Mouse (Mus musculus) intestine, embryonic 15.5 days (tissue): Measurements from ENCODE around the gene Olfr286. TPM values are rescaled to one million over a fixed set of nuclear protein-coding genes. Genes with fewer than 3 reads are reported as not detected.

Experiments
- ATAC-seq: fragments of 200-750 bp; cut with Nextera tagmentation; 2 replicates; pipeline ENCODE4 v1.8.0; 2017; ENCODE audit warnings: moderate TSS enrichment, moderate library complexity
- H3K27ac ChIP-seq: fragments of 300-500 bp; sonication (generic); 2 replicates; pipeline ENCODE4 v1.5.1; 2015; ENCODE audit warnings: mild to moderate bottlenecking, inconsistent platforms
- H3K27me3 ChIP-seq: fragments of 300-500 bp; sonication (generic); replicated peaks from 2 replicates; pipeline ENCODE4 v1.6.1; 2015; ENCODE audit warnings: inconsistent platforms
- H3K36me3 ChIP-seq: fragments of 300-500 bp; sonication (generic); 2 replicates; pipeline ENCODE4 v1.6.1; 2015; ENCODE audit warnings: inconsistent platforms
- H3K4me1 ChIP-seq: fragments of 300-500 bp; sonication (generic); replicated peaks from 2 replicates; pipeline ENCODE4 v1.6.1; 2015; ENCODE audit warnings: inconsistent platforms
- H3K4me2 ChIP-seq: fragments of 300-500 bp; sonication (generic); replicated peaks from 2 replicates; pipeline ENCODE4 v1.6.1; 2015; ENCODE audit warnings: mild to moderate bottlenecking, inconsistent platforms
- H3K4me3 ChIP-seq: fragments of 300-500 bp; sonication (generic); replicated peaks from 2 replicates; pipeline ENCODE4 v1.5.1; 2015; ENCODE audit warnings: inconsistent platforms
- H3K9ac ChIP-seq: fragments of 300-500 bp; sonication (generic); 2 replicates; pipeline ENCODE4 v1.6.1; 2015; ENCODE audit warnings: inconsistent platforms
- H3K9me3 ChIP-seq: fragments of 300-500 bp; sonication (generic); 2 replicates; pipeline ENCODE4 v1.6.1; 2016; ENCODE audit warnings: inconsistent platforms
- WGBS: fragments of 180-500 bp; shearing (Covaris S2); methylation state at CpG from one replicate; pipeline ENCODE4 v1.1.7; 2015; 5-methylcytosine and 5-hydroxymethylcytosine counted together
- polyA plus RNA-seq: library from polyadenylated mRNA; unstranded; fragments of >200 nt; fragmentation: Nextera tagmentation; extraction: Ambion mirVana; gene quantifications from 2 replicates; pipeline ENCODE4 v1.2.1, GENCODE M21; 2015

The Olfr286 gene
- not detected in 2 replicates for polyA plus RNA-seq

DNA sequence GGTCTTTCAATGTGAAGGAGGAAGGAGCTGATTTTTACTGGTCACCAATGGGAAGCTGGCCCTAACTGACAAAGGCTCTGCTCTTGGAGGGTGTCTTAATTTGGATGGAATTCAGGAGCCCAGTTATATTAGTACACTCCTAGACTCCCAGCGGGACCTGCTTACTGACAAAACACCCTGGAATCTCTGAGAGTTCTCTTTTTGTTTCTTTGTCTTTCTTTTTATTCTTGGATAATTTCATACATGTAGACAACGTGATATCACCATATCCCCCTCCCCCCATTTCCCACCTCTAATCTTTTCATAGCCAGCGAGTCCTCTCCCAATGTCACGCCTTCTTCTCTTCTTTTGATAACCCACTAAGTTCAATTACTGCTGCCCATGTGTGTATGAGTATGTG, at the start of gene Olfr286:
Gene Olfr286, minus strand, starts transcription at position 101 of the 400 bp plus-strand sequence.
- 82% methylated on average over 4 of the region's 4 CpGs for WGBS

DNA sequence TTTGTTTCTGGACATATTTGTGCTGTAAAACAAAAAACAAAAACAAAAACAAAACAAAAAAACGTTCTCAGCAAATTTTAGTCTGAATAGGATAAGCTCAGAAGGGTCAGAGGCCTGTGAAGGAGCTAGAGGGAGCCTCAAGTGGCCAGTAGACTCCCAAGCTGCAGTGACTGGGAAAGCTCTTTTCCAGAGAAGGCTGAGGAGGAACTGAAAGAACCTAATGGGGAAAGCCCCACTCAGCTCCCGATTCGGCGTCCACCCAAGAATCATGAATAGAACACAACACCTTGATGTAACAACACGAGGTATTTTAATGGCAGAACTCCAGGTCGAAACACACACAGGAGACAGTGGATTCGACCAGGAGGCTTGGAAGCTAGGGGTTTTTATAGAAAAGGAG, 23.5 kb upstream of the Olfr286 start:
- Histone ChIP-seq H3K36me3 (no peaks in the 10 kb centered on the region), H3K27me3 (no peaks in the 10 kb centered on the region), H3K4me3 (no peak overlapping the region), H3K4me1 (no peaks in the 10 kb centered on the region), H3K4me2 (no peak overlapping the region), H3K27ac (no peak overlapping the region), H3K9ac (no peak overlapping the region), H3K9me3 (no peaks in the 10 kb centered on the region)
- no peak for ATAC-seq
- 88% methylated on average over 7 of the region's 7 CpGs for WGBS

More for the DNA sequence above, at the start of gene Olfr286:
- Histone ChIP-seq H3K9ac (no peak within 1 kb of the TSS), H3K27ac (no peak within 1 kb of the TSS), H3K4me1 (no peaks in the 10 kb centered on the region), H3K9me3 (no peaks in the 10 kb centered on the region), H3K36me3 (no peaks in the 10 kb centered on the region), H3K4me3 (no peak within 1 kb of the TSS), H3K4me2 (no peak within 1 kb of the TSS), H3K27me3 (no peaks in the 10 kb centered on the region)
- no peak for ATAC-seq

DNA sequence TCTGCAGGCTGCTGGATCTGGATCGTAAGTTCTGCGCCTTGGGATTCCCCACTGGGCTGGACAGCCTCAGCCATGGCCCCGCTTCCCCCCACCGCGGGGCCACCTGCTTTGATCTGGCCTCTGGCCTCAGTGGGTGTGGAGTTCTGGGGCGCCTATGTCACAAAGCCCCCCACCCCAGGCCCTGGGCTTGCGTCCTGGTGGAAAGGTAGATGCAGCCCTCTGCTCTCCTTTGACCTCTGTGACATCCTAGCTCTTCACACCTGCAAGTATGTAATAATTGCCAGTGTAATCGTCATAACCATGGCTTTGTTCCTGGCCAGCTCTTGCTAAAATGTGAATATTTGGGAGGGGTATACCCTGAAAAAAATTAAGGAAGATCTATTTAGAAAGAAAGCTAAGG, 22.9 kb upstream of the Olfr286 start, which contains the start of gene H1fnt:
Gene H1fnt, minus strand, starts transcription at position 101 of the 400 bp plus-strand sequence.
- Histone ChIP-seq H3K36me3 (no peaks in the 10 kb centered on the region), H3K4me2 (no peak within 1 kb of the TSS), H3K27ac (no peak within 1 kb of the TSS), H3K4me3 (no peak within 1 kb of the TSS), H3K4me1 (no peaks in the 10 kb centered on the region), H3K9ac (no peak within 1 kb of the TSS), H3K9me3 (no peaks in the 10 kb centered on the region), H3K27me3 (no peaks in the 10 kb centered on the region)
- ATAC-seq = no peak
- WGBS = 80% methylated on average over 8 of the region's 8 CpGs

DNA sequence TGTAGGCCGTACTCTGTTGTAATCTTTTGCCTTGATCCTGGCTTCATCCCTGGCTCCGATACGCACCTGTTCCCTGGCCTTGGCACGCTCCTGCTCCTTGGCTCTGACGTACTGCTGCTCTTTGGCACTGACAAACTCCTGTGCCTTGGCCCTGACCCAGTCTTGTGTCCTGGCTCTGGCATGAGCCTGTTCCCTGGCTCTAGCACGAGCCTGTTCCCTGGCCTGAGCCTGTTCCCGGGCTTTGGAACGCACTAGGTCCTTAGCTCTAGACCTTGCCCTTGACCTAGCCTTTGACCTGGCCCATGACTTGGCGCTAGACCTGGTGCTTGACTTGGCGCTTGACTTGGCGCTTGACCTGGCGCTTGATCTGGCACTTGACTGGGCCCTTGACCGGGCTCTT, 22.0 kb upstream of the Olfr286 start:
- Histone ChIP-seq H3K4me2 (no peak overlapping the region), H3K27me3 (no peaks in the 10 kb centered on the region), H3K36me3 (no peaks in the 10 kb centered on the region), H3K9me3 (no peaks in the 10 kb centered on the region), H3K27ac (no peak overlapping the region), H3K4me1 (no peaks in the 10 kb centered on the region), H3K4me3 (no peak overlapping the region), H3K9ac (no peak overlapping the region)
- WGBS = 96% methylated on average over 13 of the region's 13 CpGs
- ATAC-seq = no peak

DNA sequence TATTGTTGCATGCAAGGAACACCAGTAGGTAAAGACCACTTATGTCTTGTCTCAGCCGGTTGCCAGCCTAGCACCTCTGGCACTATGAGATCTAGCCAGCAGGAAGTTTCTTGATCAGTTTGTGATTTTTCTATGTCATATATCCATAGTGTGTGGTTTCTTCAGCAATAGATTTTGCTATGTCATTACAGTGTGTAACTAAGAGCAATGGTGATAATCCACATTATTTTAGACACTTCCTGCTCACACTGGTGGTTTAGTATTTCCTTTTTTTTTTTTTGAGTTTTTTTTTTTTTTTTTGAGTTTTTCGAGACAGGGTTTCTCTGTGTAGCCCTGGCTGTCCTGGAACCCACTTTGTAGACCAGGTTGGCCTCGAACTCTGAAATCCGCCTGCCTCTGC, 1.2 kb upstream of the Olfr286 start:
- no peak for ATAC-seq

DNA sequence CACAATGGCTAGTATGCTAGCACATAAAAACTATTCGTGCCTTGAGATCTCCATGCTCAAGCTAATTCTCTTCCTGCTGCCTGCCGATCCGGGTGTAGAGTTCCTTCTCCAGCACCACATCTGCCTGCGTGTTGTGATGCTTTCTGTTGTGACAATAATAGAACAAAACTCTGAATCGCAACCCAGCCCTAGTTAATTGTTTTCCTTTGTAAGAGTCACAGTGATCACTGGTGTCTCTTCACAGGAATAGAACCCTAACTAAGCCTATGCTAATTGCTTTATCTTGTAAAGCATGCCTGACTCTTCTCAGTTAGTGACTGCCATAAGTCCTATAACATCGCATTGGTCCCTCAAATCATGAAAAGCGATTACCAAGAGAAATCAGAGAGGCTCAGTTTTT, 8.2 kb downstream of the Olfr286 start:
- no peaks in the 10 kb centered on the region for H3K9me3 ChIP-seq
- 0 out of 2 replicates have a peak, but pooled peaks cover 2% of the 10 kb centered on the region for H3K27me3 ChIP-seq
- no peaks in the 10 kb centered on the region for H3K4me1 ChIP-seq
- no peak overlapping the region for H3K27ac ChIP-seq
- no peak overlapping the region for H3K4me2 ChIP-seq
- no peak overlapping the region for H3K9ac ChIP-seq
- H3K4me3 ChIP-seq = no peak overlapping the region
- WGBS = 72% methylated on average over 7 of the region's 7 CpGs
- ATAC-seq = no peak
- H3K36me3 ChIP-seq = no peaks in the 10 kb centered on the region

More for the DNA sequence above, 1.2 kb upstream of the Olfr286 start:
- no peaks in the 10 kb centered on the region for H3K9me3 ChIP-seq
- no peak overlapping the region for H3K27ac ChIP-seq
- no peak overlapping the region for H3K9ac ChIP-seq
- H3K36me3 ChIP-seq = no peaks in the 10 kb centered on the region
- no peak overlapping the region for H3K4me2 ChIP-seq
- H3K4me3 ChIP-seq = no peak overlapping the region
- 87% methylated on average over 4 of the region's 4 CpGs for WGBS
- H3K27me3 ChIP-seq = no peaks in the 10 kb centered on the region
- no peaks in the 10 kb centered on the region for H3K4me1 ChIP-seq

DNA sequence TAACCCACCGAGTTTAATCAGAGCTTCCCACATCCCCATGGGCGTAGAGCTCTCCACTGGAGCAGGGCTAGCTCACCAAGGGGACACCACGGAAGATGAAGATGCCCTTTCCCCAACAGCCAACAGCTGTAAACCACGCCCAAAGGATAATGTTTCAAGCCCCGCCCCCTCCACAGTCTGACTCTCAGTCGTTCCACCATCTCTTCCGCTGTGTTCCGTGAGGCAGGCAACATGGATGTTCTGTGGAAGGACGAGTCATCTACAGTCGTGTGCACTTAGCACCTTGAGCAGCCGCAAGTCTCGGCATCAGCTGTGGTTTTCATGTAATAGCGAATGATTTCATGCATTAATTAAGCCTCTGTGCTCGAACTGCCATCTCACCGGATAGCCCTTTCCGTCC, 8.6 kb downstream of the Olfr286 start:
- no peaks in the 10 kb centered on the region for H3K36me3 ChIP-seq
- 41% methylated on average over 16 of the region's 16 CpGs for WGBS
- H3K4me1 ChIP-seq = no peaks in the 10 kb centered on the region
- no peak overlapping the region for H3K4me2 ChIP-seq
- no peak overlapping the region for H3K9ac ChIP-seq
- H3K27me3 ChIP-seq = 0 out of 2 replicates have a peak, but pooled peaks cover 2% of the 10 kb centered on the region
- no peak overlapping the region for H3K4me3 ChIP-seq
- no peak overlapping the region for H3K27ac ChIP-seq
- ATAC-seq = no peak
- H3K9me3 ChIP-seq = no peaks in the 10 kb centered on the region

DNA sequence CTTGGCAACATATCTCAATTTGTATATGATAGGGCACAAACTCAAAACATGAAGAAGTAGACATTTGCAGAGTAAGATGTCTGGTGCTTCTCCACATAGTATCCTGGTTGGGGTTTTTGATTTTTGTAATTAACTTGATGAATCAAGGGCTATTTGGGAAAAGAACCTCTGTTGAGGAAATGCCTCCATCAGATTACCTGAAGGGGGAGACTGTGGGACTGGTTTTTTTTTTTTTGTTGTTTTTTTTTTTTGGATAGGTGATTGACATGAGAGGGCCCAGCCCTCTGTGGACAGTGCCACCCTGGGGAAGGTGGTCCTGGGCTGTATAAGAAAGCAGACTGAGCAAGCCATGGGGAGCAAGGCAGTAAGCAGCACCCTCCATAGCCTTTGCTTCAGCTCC, 11.9 kb downstream of the Olfr286 start:
- no peak overlapping the region for H3K9ac ChIP-seq
- H3K36me3 ChIP-seq = no peaks in the 10 kb centered on the region
- no peak for ATAC-seq
- H3K4me2 ChIP-seq = no peak overlapping the region
- H3K4me3 ChIP-seq = no peak overlapping the region
- no peak overlapping the region for H3K27ac ChIP-seq
- H3K4me1 ChIP-seq = no peaks in the 10 kb centered on the region
- H3K27me3 ChIP-seq = no peaks in the 10 kb centered on the region
- no peaks in the 10 kb centered on the region for H3K9me3 ChIP-seq

DNA sequence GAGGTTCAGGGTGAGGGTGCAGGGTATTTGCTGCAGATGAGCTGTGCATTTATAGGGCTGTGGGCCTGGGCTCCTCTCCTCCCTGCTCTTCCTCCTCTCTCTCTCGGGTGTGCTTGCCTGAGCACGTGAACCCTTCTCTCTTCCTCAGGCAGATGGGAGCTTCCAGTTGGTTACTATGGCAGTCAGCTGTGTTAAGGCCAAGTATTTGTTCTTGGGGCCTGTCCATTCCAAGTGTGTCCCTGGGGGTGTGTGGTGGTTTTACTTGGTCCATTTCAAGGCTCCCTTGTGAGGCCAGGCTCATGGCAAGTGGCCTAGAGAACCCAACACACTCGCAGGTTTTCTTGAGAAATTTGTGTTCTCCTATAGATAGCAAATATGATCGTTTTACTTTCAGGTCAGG, 13.4 kb downstream of the Olfr286 start, which contains the start of the genes Gm44579 and Olfr287:
Gene Gm44579, minus strand, starts transcription at position 101 of the 400 bp plus-strand sequence.
Gene Olfr287, minus strand, starts transcription at position 180 of the 400 bp plus-strand sequence.
- no peaks in the 10 kb centered on the region for H3K36me3 ChIP-seq
- no peak within 1 kb of the TSS for H3K9ac ChIP-seq
- ATAC-seq = no peak
- no peak within 1 kb of the TSS for H3K4me3 ChIP-seq
- no peaks in the 10 kb centered on the region for H3K27me3 ChIP-seq
- no peaks in the 10 kb centered on the region for H3K9me3 ChIP-seq
- no peak within 1 kb of the TSS for H3K4me2 ChIP-seq
- no peaks in the 10 kb centered on the region for H3K4me1 ChIP-seq
- H3K27ac ChIP-seq = no peak within 1 kb of the TSS
- 67% methylated on average over 4 of the region's 4 CpGs for WGBS

DNA sequence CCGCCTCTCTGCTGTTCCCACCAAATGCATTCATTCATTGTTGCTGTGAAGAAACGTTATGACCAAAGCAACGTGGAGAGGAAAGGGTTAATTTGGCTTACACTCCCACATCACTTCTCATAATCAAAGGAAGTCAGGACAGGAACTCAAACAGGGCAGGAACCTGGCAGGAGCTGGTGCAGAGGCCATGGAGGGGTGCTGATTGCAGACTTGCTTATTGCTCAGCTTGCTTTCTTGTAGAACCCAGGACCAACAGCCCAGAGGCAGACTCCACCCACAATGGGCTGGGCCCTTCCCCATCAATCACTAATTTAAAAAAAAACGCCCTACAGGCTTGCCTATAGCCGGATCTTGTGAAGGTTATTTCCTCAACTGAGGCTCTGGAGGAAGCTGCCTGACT, 20.1 kb downstream of the Olfr286 start:
- H3K27ac ChIP-seq = no peak overlapping the region
- WGBS = 63% methylated on average over 5 of the region's 5 CpGs
- H3K9me3 ChIP-seq = no peaks in the 10 kb centered on the region
- H3K4me1 ChIP-seq = no peaks in the 10 kb centered on the region
- H3K4me3 ChIP-seq = no peak overlapping the region
- H3K9ac ChIP-seq = no peak overlapping the region
- H3K36me3 ChIP-seq = no peaks in the 10 kb centered on the region
- H3K27me3 ChIP-seq = no peaks in the 10 kb centered on the region
- no peak overlapping the region for H3K4me2 ChIP-seq
- no peak for ATAC-seq

DNA sequence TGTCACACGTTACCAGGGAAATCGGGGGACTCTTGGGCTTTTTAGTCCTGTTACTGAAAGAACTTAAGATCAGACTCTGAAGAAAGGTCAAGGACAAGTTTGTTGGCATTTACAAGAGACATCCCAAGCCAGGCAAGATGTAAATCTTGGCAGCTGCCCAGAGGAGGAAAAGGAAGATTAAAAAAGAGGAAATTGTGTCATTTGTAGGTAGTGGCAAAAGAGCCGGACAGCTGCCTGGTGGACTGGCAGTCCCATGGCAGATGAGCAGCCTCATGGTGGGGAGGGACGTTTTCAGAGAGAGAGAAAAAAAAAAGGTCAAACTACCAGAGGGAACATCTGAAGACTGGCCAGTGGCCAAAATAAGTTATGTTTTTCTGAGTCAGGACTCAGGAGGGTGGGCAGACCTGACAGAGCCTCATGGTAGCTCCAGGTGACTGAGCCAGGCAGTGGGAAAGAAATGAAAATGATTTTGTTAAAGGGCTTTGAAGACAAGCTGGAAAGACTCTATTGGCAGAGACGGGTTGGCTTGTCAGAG, 20.8 kb downstream of the Olfr286 start:
- 76% methylated on average over 5 of the region's 5 CpGs for WGBS
- Histone ChIP-seq H3K36me3 (no peaks in the 10 kb centered on the region), H3K27ac (no peak overlapping the region), H3K9me3 (no peaks in the 10 kb centered on the region), H3K4me3 (no peak overlapping the region), H3K27me3 (no peaks in the 10 kb centered on the region), H3K4me2 (no peak overlapping the region), H3K9ac (no peak overlapping the region), H3K4me1 (no peaks in the 10 kb centered on the region)
- no peak for ATAC-seq

DNA sequence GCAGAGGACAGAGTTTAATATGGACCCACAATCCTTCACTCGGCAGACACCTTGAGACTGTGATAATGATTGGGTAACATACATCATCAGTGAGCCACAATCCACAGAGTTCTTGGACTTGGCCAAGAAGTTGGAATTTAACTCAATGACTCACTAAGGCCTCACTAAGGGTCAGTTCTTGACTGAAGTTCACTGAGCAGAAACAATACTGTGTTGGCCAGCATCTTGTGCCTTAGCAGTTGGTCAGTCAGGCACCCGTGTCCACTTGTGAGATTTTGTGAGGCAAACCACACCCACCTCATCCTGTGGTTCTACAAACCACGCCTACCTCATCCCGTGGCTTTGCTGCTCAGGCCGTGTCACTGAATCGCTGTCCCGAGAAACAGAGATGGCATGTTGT, 24.6 kb downstream of the Olfr286 start:
- no peak for ATAC-seq
- no peaks in the 10 kb centered on the region for H3K27me3 ChIP-seq
- WGBS = 76% methylated on average over 7 of the region's 7 CpGs
- H3K9ac ChIP-seq = no peak overlapping the region
- H3K4me1 ChIP-seq = no peaks in the 10 kb centered on the region
- H3K9me3 ChIP-seq = no peaks in the 10 kb centered on the region
- H3K4me3 ChIP-seq = no peak overlapping the region
- no peak overlapping the region for H3K27ac ChIP-seq
- H3K4me2 ChIP-seq = no peak overlapping the region
- H3K36me3 ChIP-seq = no peaks in the 10 kb centered on the region

DNA sequence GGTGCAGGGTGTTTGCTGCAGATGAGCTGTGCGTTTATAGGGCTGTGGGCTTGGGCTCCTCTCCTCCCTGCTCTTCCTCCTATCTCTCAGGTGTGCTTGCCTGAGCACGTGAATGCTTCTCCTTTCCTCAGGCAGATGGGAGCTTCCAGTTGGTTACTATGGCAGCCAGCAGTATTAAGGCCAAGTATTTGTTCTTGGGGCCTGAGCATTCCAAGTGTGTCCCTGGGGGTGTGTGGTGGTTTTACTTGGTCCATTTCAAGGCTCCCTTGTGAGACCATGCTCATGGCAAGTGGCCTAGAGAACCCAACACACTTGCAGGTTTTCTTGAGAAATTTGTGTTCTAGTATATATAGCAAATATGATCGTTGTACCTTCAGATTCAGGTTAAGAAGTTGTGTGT, 38.8 kb downstream of the Olfr286 start, which contains the start of gene Olfr288:
Gene Olfr288, minus strand, starts transcription at position 101 of the 400 bp plus-strand sequence.
- Histone ChIP-seq H3K9me3 (no peaks in the 10 kb centered on the region), H3K9ac (no peak within 1 kb of the TSS), H3K4me3 (no peak within 1 kb of the TSS), H3K36me3 (no peaks in the 10 kb centered on the region), H3K27me3 (no peaks in the 10 kb centered on the region), H3K27ac (no peak within 1 kb of the TSS), H3K4me1 (no peaks in the 10 kb centered on the region), H3K4me2 (no peak within 1 kb of the TSS)
- WGBS = 73% methylated on average over 3 of the region's 3 CpGs
- no peak for ATAC-seq
